Mouse (Mus musculus): ENCODE data around the gene Acsl5. TPM values are rescaled to one million over a fixed set of nuclear protein-coding genes. Genes with fewer than 3 reads are reported as not detected.

Gene Acsl5
- polyA plus RNA-seq, 2 experiments from 2014 or later: 65.4 to 98.0 TPM

DNA sequence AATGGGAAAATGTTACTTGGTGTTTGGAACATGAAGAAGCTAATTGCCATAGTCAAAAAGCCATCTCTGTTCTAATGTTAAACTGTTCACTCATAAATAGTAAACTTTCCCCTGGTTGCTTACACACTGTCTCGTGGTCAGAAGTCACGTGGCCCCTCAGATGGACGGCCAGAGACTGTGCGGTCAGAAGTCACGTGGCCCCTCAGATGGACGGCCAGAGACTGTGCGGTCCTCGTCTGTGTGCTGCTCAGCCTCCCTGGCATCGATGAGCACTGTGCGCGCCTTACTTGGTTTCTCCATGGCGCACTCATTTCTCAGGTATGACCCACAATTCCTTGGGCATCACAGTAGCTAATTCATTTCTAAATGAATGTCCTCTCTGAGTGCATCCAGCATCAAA lies 84.7 kb downstream of the Acsl5 start:
- no peak for ATAC-seq

DNA sequence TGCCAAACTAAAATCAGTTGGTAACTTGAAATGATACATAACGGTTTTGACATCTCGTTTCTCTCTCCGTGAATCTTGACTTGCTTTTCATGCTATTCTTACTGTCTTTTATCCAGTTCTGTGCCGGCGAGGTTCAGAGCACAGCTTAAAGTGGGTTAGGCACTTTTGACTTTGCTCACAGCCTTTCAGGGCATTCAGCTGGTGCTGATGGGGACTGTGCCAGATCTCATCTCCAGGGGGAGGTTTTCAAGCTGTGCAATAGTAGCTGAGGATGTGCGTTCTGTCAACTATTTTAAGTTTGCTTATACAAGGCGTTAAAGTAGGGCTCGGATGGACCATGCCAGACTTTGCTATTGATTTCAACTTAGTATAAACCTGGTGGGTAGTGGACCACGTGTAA lies 85.3 kb downstream of the Acsl5 start:
- ATAC-seq: no peak

DNA sequence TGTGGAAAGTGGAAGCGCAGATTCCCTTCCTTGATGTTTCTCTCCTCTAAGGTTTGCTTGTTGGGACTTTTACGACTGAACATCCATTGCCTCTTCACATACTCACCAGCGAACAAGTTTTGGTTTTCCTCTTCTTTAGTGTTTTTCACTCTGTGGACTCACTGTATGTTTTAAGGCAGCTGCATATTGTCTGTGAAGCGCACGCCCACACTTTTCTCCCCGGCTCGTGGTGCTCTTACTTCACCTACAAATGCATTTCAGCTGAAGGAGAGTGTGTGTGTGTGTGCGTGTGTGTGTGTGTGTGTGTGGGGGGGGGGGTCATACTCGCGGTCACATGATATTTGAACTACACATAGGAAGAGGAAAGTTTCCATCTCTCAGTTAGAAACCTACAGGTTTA lies 85.9 kb downstream of the Acsl5 start:
- ATAC-seq: no peak

DNA sequence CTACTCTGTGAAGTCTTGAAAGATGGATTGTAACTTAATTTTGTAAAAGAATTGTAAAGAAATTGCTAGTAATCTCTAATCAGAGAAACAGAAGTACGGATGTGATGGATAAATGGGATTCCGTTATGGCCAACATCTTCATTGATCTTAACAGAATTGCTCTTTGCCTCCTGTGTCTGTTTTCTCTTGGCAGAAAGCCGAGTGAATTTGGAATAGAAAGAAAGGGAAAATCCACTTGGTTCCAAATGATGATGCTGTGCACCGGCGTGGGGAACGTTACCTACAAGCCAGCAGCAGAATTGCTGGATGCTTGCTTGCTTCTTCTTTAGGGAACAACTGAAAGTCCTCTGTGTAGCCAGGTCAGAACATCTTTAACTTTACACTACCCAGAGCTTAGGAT lies 88.8 kb downstream of the Acsl5 start:
- no peak for ATAC-seq

DNA sequence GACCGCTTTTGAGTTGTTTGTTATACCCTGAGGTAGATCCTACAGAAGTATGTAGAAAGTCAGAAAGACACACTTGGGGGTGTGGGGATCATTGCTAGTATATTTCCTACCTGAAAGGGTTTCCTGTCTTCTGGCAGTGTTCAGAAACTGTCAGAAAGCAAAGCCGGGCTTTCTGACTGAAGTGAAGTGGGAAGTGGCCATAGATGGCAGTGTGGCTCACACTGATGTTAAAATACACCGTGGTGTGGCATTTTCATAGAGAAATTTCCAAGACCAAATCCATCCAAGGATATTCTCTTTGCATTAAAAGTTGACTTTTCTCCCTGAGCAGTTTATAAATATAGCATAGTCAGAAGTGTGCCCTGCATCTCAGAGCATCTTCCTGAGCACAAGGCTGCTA lies 89.6 kb downstream of the Acsl5 start:
- no peak for ATAC-seq

DNA sequence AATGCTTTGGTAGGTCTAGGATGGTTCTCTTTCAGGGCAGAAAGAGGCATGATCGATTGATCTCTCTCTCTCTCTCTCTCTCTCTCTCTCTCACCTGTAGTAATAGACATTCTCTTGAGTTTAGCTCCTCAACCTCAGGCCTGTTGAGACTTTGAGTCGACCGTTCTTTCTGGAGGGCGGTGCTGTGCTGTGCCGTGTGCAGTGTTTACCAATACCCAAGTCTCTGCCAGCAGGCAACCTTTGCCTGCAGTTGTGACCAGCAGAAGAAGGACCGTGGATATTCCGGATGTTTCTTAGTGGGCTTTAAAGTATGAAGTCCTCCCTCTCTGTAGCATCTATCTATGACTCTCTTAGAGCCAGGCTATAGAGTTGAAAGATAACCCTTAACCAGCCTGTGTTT lies 90.7 kb downstream of the Acsl5 start:
- no peak for ATAC-seq

DNA sequence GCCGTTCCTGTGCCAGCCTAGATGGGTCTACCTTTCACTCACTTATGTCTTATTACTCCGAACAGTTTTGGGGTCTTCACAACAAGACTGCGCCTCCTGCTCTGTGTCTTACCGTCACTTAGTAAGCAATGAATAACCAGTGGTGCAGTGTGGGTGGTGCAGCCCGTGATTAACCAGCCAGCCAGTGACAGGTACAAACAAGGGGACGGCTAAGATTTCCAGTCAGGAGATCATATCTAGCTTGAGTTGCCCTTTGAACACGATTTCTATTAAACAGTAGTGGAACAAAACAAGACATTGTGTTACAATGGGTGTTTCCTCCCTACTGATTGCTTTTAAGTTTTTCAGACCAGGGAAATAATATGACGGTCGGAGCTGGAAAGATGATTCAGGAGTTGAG lies 91.5 kb downstream of the Acsl5 start:
- ATAC-seq: no peak

Other genes starting within 250 kb of the Acsl5 start
- gene Gpam, start 124.7 kb upstream of the Acsl5 start, polyA plus RNA-seq (2017; shearing (Covaris generic)): 1 to 10 TPM; 1.6 to 1.9 TPM
- gene Tectb, start 71.2 kb upstream of the Acsl5 start, polyA plus RNA-seq (2017; shearing (Covaris generic)): not detected
- not detected for gene Gucy2g, start 10.7 kb upstream of the Acsl5 start, polyA plus RNA-seq (2017; shearing (Covaris generic))
- 10 to 100 TPM; 64.8 to 66.0 TPM for gene Zdhhc6, start 64.1 kb downstream of the Acsl5 start, polyA plus RNA-seq (2017; shearing (Covaris generic))
- gene Vti1a, start 64.4 kb downstream of the Acsl5 start, polyA plus RNA-seq (2017; shearing (Covaris generic)): 10 to 100 TPM; 26.1 to 32.2 TPM